Mouse (Mus musculus) liver, embryonic 14.5 days (tissue): ENCODE measurements around the gene Olfr550.

Experiments used
- CTCF ChIP-seq: IDR thresholded peaks from 2 replicates; pipeline ENCODE4 v1.5.1; 2016; ENCODE audit warnings: antibody characterized with exemption, low read depth, control low read depth
- EP300 ChIP-seq: IDR thresholded peaks from 2 replicates; pipeline ENCODE4 v1.6.1; 2016; ENCODE audit warnings: antibody characterized with exemption, low read depth

- TF ChIP-seq CTCF (peak; percentile 18; the same call in 1 of the 2 replicates), EP300 (no peak)
Observed at GRCm38 (mm10) chr7:102566219-102566618, 5.0 kb upstream of the Olfr550 start.
